Comparison of ENCODE assay signal across 11 mouse cellular contexts in the genomic region with DNA sequence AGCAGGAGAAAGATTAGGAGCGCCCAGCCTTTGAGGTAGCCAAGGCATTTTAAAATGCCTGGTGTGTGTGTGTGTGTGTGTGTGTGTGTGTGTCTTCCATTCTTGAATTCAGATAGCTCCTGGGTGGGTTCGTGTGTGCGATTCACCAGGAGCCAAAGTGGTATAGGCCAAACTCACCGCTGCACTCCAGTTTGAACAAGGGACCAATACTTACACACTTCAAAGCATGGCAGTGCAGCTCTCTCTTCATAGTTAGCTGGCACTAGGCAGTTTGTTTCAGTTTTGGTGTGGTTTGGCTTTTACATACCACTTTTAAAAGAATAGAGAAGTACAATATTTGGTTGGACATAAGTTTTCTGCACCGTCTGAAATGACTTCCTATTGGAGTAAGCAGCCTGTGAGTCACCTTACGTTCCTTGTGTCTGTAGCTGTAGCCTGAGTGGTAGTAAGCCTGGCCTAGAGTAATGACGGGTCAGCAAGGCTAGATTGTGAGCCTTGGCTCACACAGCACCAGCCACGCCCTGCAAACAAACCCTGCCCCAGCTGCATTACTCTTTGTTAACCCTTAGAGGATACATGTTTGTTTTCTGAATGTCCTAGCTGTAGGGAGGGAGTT. TPM values are rescaled to one million over a fixed set of nuclear protein-coding genes. Genes with fewer than 3 reads are reported as not detected.
A peak's percentile ranks its signal among the peaks of the same experiment; 100 is the strongest.
DNase-seq lines count a peak whose midpoint lies in the region; ATAC-seq and TF ChIP-seq lines count a peak whose summit lies in the region.
"Had no signal": no experiment of that assay in that cellular context is flagged by ENCODE, and none has a peak within 500 bp of the region (broad histone marks: within the 10 kb centered on the region; RNA-seq: fewer than 3 reads in every experiment).

No protein-coding gene starts in this region.

- peaks cover 83% of the 10 kb centered on the region for H3K79me2 ChIP-seq in C2C12 (ENCODE audit: control insufficient read depth, insufficient read depth)

- H3K36me3 ChIP-seq in C2C12 (ENCODE audit: control insufficient read depth, insufficient read depth): peaks cover 4% of the 10 kb centered on the region
- H3K36me3 ChIP-seq: embryonic facial prominence, embryonic 12.5 days had no signal

- peak; percentile 47 for DNase-seq in adrenal gland, adult 2 months
- no peak for DNase-seq in adrenal gland, postnatal 25 days
- DNase-seq in neural tube, embryonic 10.5 days (ENCODE audit: extremely low spot score, low spot score): no peak
- DNase-seq in embryo, embryonic 9.5 days (ENCODE audit: extremely low spot score): no peak
- DNase-seq in layer of hippocampus, adult 18-20 months (ENCODE audit: low spot score in 2 of 2): no peak
- DNase-seq: adrenal gland, postnatal 14 days; kidney, postnatal 25 days had no signal

- no peak overlapping the region for H3K4me3 ChIP-seq in C2C12 (ENCODE audit: insufficient read depth, poor library complexity, severe bottlenecking)
- H3K4me3 ChIP-seq: embryonic facial prominence, embryonic 12.5 days had no signal

- H3K79me3 ChIP-seq in C2C12 (ENCODE audit: low read depth): peaks cover 55% of the 10 kb centered on the region

- ATAC-seq in hematopoietic stem cell, adult 5-6 weeks (replicated peaks in 1 of 2; ENCODE audit: insufficient read depth in 1 of 2, low FRiP score in 2 of 2, low TSS enrichment in 1 of 2, low read depth in 1 of 2, poor library complexity in 2 of 2, severe bottlenecking in 2 of 2): peak; percentile 82 to 88
- peak; percentile 85 for ATAC-seq in megakaryocyte, adult 5-6 weeks (ENCODE audit: poor library complexity, severe bottlenecking)

- no peaks in the 10 kb centered on the region for H3K27me3 ChIP-seq in C2C12 (ENCODE audit: control insufficient read depth, insufficient read depth, insufficient read length)
- H3K27me3 ChIP-seq: embryonic facial prominence, embryonic 12.5 days had no signal

- TF ChIP-seq CTCF in C2C12 (IDR thresholded peaks at IDR 0.05; ENCODE audit: control insufficient read depth, insufficient read depth, insufficient read length): no peak

- H3ac ChIP-seq in C2C12 (ENCODE audit: control insufficient read depth, insufficient read length, low read depth): no peak overlapping the region

TF ChIP-seq in C2C12, 6 proteins besides CTCF, POLR2A, EP300 and RAD21:
- TF ChIP-seq MYOG (IDR thresholded peaks at IDR 0.05; ENCODE audit: control insufficient read depth, extremely low read depth, insufficient read length) (no peak), FOSL1 (IDR thresholded peaks at IDR 0.05; ENCODE audit: insufficient read depth, low read length, poor library complexity, severe bottlenecking) (peak; percentile 14), MAX (IDR thresholded peaks at IDR 0.05) (peak; percentile 39), MYOD1 (IDR thresholded peaks at IDR 0.05; ENCODE audit: control insufficient read depth, insufficient read length, low read depth) (no peak), USF1 (IDR thresholded peaks at IDR 0.05; ENCODE audit: low read depth) (no peak), CEBPB (IDR thresholded peaks at IDR 0.05; ENCODE audit: low read depth) (no peak)

RNA-seq across cellular contexts. Expression of gene Usp6nl, which starts 56.2 kb away (rescaled TPM):
- total RNA-seq in adrenal gland, adult 2 months (2021): 10 to 100 TPM; 35.9 to 42.0 TPM
- polyA plus RNA-seq in adrenal gland, adult 2 months (2012; rRNA removed): 3.3 and 5.9 TPM in 2 replicates
- 23.9 and 29.4 TPM in 2 replicates for total RNA-seq in adrenal gland, postnatal 25 days (2021)
- 6.1 TPM for polyA plus RNA-seq in C2C12 (2012; fragmentation: generic; extraction: Trizol)
- total RNA-seq in hematopoietic stem cell, adult 5-6 weeks (2017): 29.1 and 34.9 TPM in 2 replicates
- 7.3 and 8.2 TPM in 2 replicates for total RNA-seq in megakaryocyte, adult 5-6 weeks (2015)
- total RNA-seq in megakaryocyte, adult 5-6 weeks (2017): 6.1 and 7.2 TPM in 2 replicates
- 10 to 100 TPM; 11.8 to 12.5 TPM for total RNA-seq in layer of hippocampus, adult 18-20 months (2021)
